Comparison of ENCODE assay signal across 11 mouse cellular contexts in genomic region chr2:152726751-152727335, GRCm38 (mm10). TPM values are rescaled to one million over a fixed set of nuclear protein-coding genes. Genes with fewer than 3 reads are reported as not detected.
DNase-seq lines count a peak whose midpoint lies in the region; ATAC-seq and TF ChIP-seq lines count a peak whose summit lies in the region.
"Had no signal": no experiment of that assay in that cellular context is flagged by ENCODE, and none has a peak within 500 bp of the region (broad histone marks: within the 10 kb centered on the region; RNA-seq: fewer than 3 reads in every experiment).

No protein-coding gene starts in this region.

- peak; percentile 98 for DNase-seq in heart, adult 11 months
- DNase-seq in heart, postnatal 14 days: no peak
- no peak for DNase-seq in heart, embryonic 10.5 days (ENCODE audit: low spot score)
- DNase-seq in yolk sac, embryonic 10.5 days (ENCODE audit: low spot score): no peak
- DNase-seq in gastrocnemius, postnatal 10 days: no peak

- H3K79me2 ChIP-seq in C2C12 (ENCODE audit: control insufficient read depth, insufficient read depth): peaks cover 22% of the 10 kb centered on the region

- H3K27me3 ChIP-seq in C2C12 (ENCODE audit: control insufficient read depth, insufficient read depth, insufficient read length): no peaks in the 10 kb centered on the region
- H3K27me3 ChIP-seq in heart, embryonic 10.5 days (ENCODE audit: insufficient read depth, poor library complexity, severe bottlenecking): peaks cover 10% of the 10 kb centered on the region; the same call in 1 of the 2 replicates
- H3K27me3 ChIP-seq in limb, embryonic 13.5 days: no peaks in the 10 kb centered on the region
- H3K27me3 ChIP-seq: neural tube, embryonic 12.5 days had no signal

- intact Hi-C loops in heart, postnatal 14 days (cut with DNase I): no loop called here

- H3K36me3 ChIP-seq in C2C12 (ENCODE audit: control insufficient read depth, insufficient read depth): no peaks in the 10 kb centered on the region
- H3K36me3 ChIP-seq in heart, embryonic 10.5 days: no peaks in the 10 kb centered on the region
- H3K36me3 ChIP-seq in limb, embryonic 13.5 days: no peaks in the 10 kb centered on the region
- H3K36me3 ChIP-seq: forebrain, embryonic 12.5 days; neural tube, embryonic 12.5 days had no signal

- H3K79me3 ChIP-seq in C2C12 (ENCODE audit: low read depth): peaks cover 1% of the 10 kb centered on the region

- H3K27ac ChIP-seq in heart, embryonic 10.5 days: peak overlapping the region; percentile 83
- H3K27ac ChIP-seq in limb, embryonic 13.5 days: peak overlapping the region; percentile 55; the same call in 1 of the 2 replicates
- H3K27ac ChIP-seq: forebrain, embryonic 12.5 days; neural tube, embryonic 12.5 days had no signal

- H3ac ChIP-seq in C2C12 (ENCODE audit: control insufficient read depth, insufficient read length, low read depth): peak overlapping the region; percentile 31

- peak overlapping the region; percentile 31; the same call in 1 of the 2 replicates for H3K9ac ChIP-seq in limb, embryonic 13.5 days
- H3K9ac ChIP-seq: forebrain, embryonic 12.5 days; neural tube, embryonic 12.5 days had no signal

- H3K4me1 ChIP-seq in heart, embryonic 10.5 days: peaks cover 65% of the 10 kb centered on the region
- peaks cover 71% of the 10 kb centered on the region for H3K4me1 ChIP-seq in limb, embryonic 13.5 days

- 60% methylated on average over 6 of the region's 6 CpGs for WGBS in heart, embryonic 10.5 days
- 65% methylated on average over 6 of the region's 6 CpGs for WGBS in limb, embryonic 13.5 days

- ATAC-seq in limb, embryonic 13.5 days (ENCODE audit: low FRiP score, low read depth): no peak
- ATAC-seq in cerebellum, adult (ENCODE audit: insufficient number of reproducible peaks, low FRiP score, low TSS enrichment): no peak
- ATAC-seq: CD4-positive, CD25-positive, alpha-beta regulatory T cell, adult 4 months had no signal

- no peaks in the 10 kb centered on the region for H3K9me3 ChIP-seq in heart, embryonic 10.5 days
- no peaks in the 10 kb centered on the region for H3K9me3 ChIP-seq in limb, embryonic 13.5 days
- H3K9me3 ChIP-seq: forebrain, embryonic 12.5 days; neural tube, embryonic 12.5 days had no signal

- peak overlapping the region; percentile 15 for H3K4me3 ChIP-seq in C2C12 (ENCODE audit: insufficient read depth, poor library complexity, severe bottlenecking)
- no peak overlapping the region for H3K4me3 ChIP-seq in heart, embryonic 10.5 days
- no peak overlapping the region for H3K4me3 ChIP-seq in limb, embryonic 13.5 days
- H3K4me3 ChIP-seq: forebrain, embryonic 12.5 days; neural tube, embryonic 12.5 days had no signal

- H3K4me2 ChIP-seq in limb, embryonic 13.5 days (replicated peaks): no peak overlapping the region
- H3K4me2 ChIP-seq: forebrain, embryonic 12.5 days; neural tube, embryonic 12.5 days had no signal

- TF ChIP-seq CTCF in C2C12 (IDR thresholded peaks at IDR 0.05; ENCODE audit: control insufficient read depth, insufficient read depth, insufficient read length): no peak

TF ChIP-seq in C2C12, 6 proteins besides CTCF, POLR2A, EP300 and RAD21:
- peak; percentile 68 for TF ChIP-seq MYOD1 (IDR thresholded peaks at IDR 0.05; ENCODE audit: control insufficient read depth, insufficient read length, low read depth)
- peak; percentile 91 for TF ChIP-seq USF1 (IDR thresholded peaks at IDR 0.05; ENCODE audit: low read depth)
- no peak for TF ChIP-seq MAX (IDR thresholded peaks at IDR 0.05)
- TF ChIP-seq MYOG (IDR thresholded peaks at IDR 0.05; ENCODE audit: control insufficient read depth, extremely low read depth, insufficient read length): no peak
- TF ChIP-seq CEBPB (IDR thresholded peaks at IDR 0.05; ENCODE audit: low read depth): peak; percentile 97
- no peak for TF ChIP-seq FOSL1 (IDR thresholded peaks at IDR 0.05; ENCODE audit: insufficient read depth, low read length, poor library complexity, severe bottlenecking)
TF ChIP-seq in C2C12: peak in this region for 3.

RNA-seq across cellular contexts. Expression of gene Id1, which starts 9.2 kb away (rescaled TPM):
- 10 to 100 TPM; 82.1 to 85.3 TPM for total RNA-seq in heart, postnatal 14 days (2021)
- polyA plus RNA-seq in C2C12 (2012; fragmentation: generic; extraction: Trizol): 503 TPM
- 92.5 and 124 TPM in 2 replicates for polyA plus RNA-seq in heart, embryonic 10.5 days (2016; fragmentation: Nextera tagmentation; extraction: Ambion mirVana)
- 232 and 236 TPM in 2 replicates for polyA plus RNA-seq in limb, embryonic 13.5 days (2015; fragmentation: Nextera tagmentation; extraction: Ambion mirVana)
- total RNA-seq in gastrocnemius, postnatal 10 days (2021): 10 to 100 TPM; 17.6 to 21.1 TPM

RNA-seq across cellular contexts. Expression of gene Cox4i2, which starts 27.1 kb away (rescaled TPM):
- 10 to 100 TPM; 17.8 to 19.1 TPM for total RNA-seq in heart, postnatal 14 days (2021)
- 0.39 TPM for polyA plus RNA-seq in C2C12 (2012; fragmentation: generic; extraction: Trizol)
- polyA plus RNA-seq in heart, embryonic 10.5 days (2016; fragmentation: Nextera tagmentation; extraction: Ambion mirVana): 18.8 and 21.1 TPM in 2 replicates
- polyA plus RNA-seq in limb, embryonic 13.5 days (2015; fragmentation: Nextera tagmentation; extraction: Ambion mirVana): 32.0 and 34.4 TPM in 2 replicates
- total RNA-seq in gastrocnemius, postnatal 10 days (2021): 1 to 10 TPM; 5.6 to 6.9 TPM

RNA-seq across cellular contexts. Expression of gene Mcts2, which starts 40.0 kb away (rescaled TPM):
- total RNA-seq in heart, postnatal 14 days (2021): 10 to 100 TPM; 17.4 to 18.7 TPM
- polyA plus RNA-seq in C2C12 (2012; fragmentation: generic; extraction: Trizol): 24.7 TPM
- 28.0 and 33.2 TPM in 2 replicates for polyA plus RNA-seq in heart, embryonic 10.5 days (2016; fragmentation: Nextera tagmentation; extraction: Ambion mirVana)
- 29.2 and 30.0 TPM in 2 replicates for polyA plus RNA-seq in limb, embryonic 13.5 days (2015; fragmentation: Nextera tagmentation; extraction: Ambion mirVana)
- total RNA-seq in gastrocnemius, postnatal 10 days (2021): 10 to 100 TPM; 12.5 to 19.3 TPM

RNA-seq across cellular contexts. Expression of gene H13, which starts 57.6 kb away (rescaled TPM):
- 10 to 100 TPM; 38.7 to 42.4 TPM for total RNA-seq in heart, postnatal 14 days (2021)
- polyA plus RNA-seq in C2C12 (2012; fragmentation: generic; extraction: Trizol): 136 TPM
- 84.1 and 103 TPM in 2 replicates for polyA plus RNA-seq in heart, embryonic 10.5 days (2016; fragmentation: Nextera tagmentation; extraction: Ambion mirVana)
- polyA plus RNA-seq in limb, embryonic 13.5 days (2015; fragmentation: Nextera tagmentation; extraction: Ambion mirVana): 156 and 159 TPM in 2 replicates
- total RNA-seq in gastrocnemius, postnatal 10 days (2021): 10 to 100 TPM; 56.0 to 61.1 TPM

Comparison
In these comparisons a context has a peak if more than half of its experiments do, and no peak if none do; other contexts are left out.
1. RNA of gene Cox4i2, which starts 27.1 kb away (polyA plus RNA-seq): 32.0 to 34.4 TPM in limb, embryonic 13.5 days and 18.8 to 21.1 TPM in heart, embryonic 10.5 days; 0.39 TPM in C2C12 (single experiment); every median in the first group is over 10 times any median in the second.